Mouse (Mus musculus) hindbrain, embryonic 10.5 days (tissue): ENCODE measurements around the gene Kctd5. TPM values are rescaled to one million over a fixed set of nuclear protein-coding genes. Genes with fewer than 3 reads are reported as not detected.
A peak's percentile ranks its signal among the peaks of the same experiment; 100 is the strongest.

ENCODE experiments used
- DNase-seq: peaks from one replicate; pipeline ENCODE4 v3.0.0-alpha.2; 2017; ENCODE audit warnings: low spot score
- H3K27ac ChIP-seq: fragments of 300-500 bp; sonication (generic); 2 replicates; pipeline ENCODE4 v1.5.1; 2016; ENCODE audit warnings: mild to moderate bottlenecking, moderate library complexity
- H3K27me3 ChIP-seq: fragments of 300-500 bp; sonication (generic); 2 replicates; pipeline ENCODE4 v1.6.1; 2016; ENCODE audit warnings: mild to moderate bottlenecking; ENCODE audit not compliant: poor library complexity, insufficient read depth, severe bottlenecking
- H3K36me3 ChIP-seq: fragments of 300-500 bp; sonication (generic); 2 replicates; pipeline ENCODE4 v1.6.1; 2016; ENCODE audit warnings: mild to moderate bottlenecking, moderate library complexity
- H3K4me1 ChIP-seq: fragments of 300-500 bp; sonication (generic); replicated peaks from 2 replicates; pipeline ENCODE4 v1.6.1; 2016; ENCODE audit warnings: mild to moderate bottlenecking
- H3K4me3 ChIP-seq: fragments of 300-500 bp; sonication (generic); 2 replicates; pipeline ENCODE4 v1.5.1; 2016; ENCODE audit warnings: mild to moderate bottlenecking, moderate library complexity
- H3K9me3 ChIP-seq: fragments of 300-500 bp; sonication (generic); 2 replicates; pipeline ENCODE4 v1.6.1; 2016; ENCODE audit warnings: mild to moderate bottlenecking, moderate library complexity
- WGBS: fragments of 180-500 bp; shearing (Covaris S2); methylation state at CpG from one replicate; pipeline ENCODE4 v1.1.7; 2016; 5-methylcytosine and 5-hydroxymethylcytosine counted together
- polyA plus RNA-seq: library from polyadenylated mRNA; unstranded; fragments of >200 nt; fragmentation: Nextera tagmentation; extraction: Ambion mirVana; gene quantifications from 2 replicates; pipeline ENCODE4 v1.2.1, GENCODE M21; 2016

The Kctd5 gene
- polyA plus RNA-seq, 1 experiment from 2014 or later: 90.8 TPM

DNA sequence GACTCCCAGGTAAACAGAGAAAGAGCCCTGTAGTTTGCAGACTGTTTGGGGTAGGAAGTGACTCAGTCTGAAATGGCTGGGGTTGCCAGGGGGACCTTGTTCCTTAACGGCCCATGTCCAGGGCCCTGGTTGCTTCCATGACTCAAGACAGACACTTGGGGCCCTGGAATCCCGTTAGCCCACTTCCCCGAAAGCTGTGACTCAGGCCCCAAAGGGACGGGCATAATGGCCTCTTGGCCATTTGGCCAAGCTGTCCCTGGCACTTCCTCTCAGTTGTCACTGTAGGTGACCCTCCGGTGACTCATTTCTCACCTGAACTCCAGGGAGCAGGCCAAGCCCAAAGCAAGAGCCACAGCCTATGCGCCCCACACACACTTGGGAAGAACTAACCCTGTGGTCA, 74.9 kb downstream of the Kctd5 start:
- peak overlapping the region; percentile 8; the same call in 1 of the 2 replicates for H3K27ac ChIP-seq
- no peak for DNase-seq
- H3K4me1 ChIP-seq: peaks cover 20% of the 10 kb centered on the region
- no peaks in the 10 kb centered on the region for H3K9me3 ChIP-seq
- no peak overlapping the region for H3K4me3 ChIP-seq
- WGBS: 78% methylated on average over 6 of the region's 6 CpGs
- H3K36me3 ChIP-seq: no peaks in the 10 kb centered on the region
- no peaks in the 10 kb centered on the region for H3K27me3 ChIP-seq

DNA sequence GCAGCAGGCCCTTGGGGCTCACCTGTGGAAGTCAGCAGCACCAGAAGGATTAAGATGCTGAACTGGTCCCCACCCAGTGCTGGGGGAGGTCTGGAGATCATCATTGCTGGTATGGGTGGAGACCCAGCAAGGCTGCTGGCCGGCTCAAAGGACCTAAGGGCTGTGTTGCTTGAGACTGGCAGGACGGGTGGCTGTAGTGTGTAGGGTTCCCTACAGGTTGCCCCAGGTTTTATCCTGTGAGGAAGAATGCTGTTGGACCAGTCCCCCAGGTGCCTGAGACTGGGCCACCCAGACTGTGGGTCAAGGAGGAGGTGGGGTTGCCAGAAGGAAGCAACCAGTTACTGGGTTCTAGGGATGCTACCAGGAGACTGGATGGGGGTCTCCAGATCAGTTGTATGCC, 75.4 kb downstream of the Kctd5 start, which contains the start of gene Prss22:
Gene Prss22 (minus strand): TSS at position 200 of the 400 bp plus-strand sequence.
- no peak within 1 kb of the TSS for H3K4me3 ChIP-seq
- H3K4me1 ChIP-seq: peaks cover 25% of the 10 kb centered on the region
- peak within 1 kb of the TSS; percentile 8; the same call in 1 of the 2 replicates for H3K27ac ChIP-seq
- H3K9me3 ChIP-seq: no peaks in the 10 kb centered on the region
- 57% methylated on average over 2 of the region's 2 CpGs for WGBS
- no peaks in the 10 kb centered on the region for H3K36me3 ChIP-seq
- DNase-seq: no peak
- no peaks in the 10 kb centered on the region for H3K27me3 ChIP-seq

Other genes with a start within 250 kb of the Kctd5 start
- gene Elob, start 244.3 kb downstream of the Kctd5 start, polyA plus RNA-seq: 1,118 and 1,222 TPM in 2 replicates
- gene Prss33, start 237.4 kb downstream of the Kctd5 start, polyA plus RNA-seq: 0.24 TPM in 1 of 2 replicates, not detected in the other
- gene Prss32, start 229.6 kb downstream of the Kctd5 start, polyA plus RNA-seq: not detected in 2 replicates
- gene Prss41, start 229.3 kb downstream of the Kctd5 start, polyA plus RNA-seq: 1.6 and 1.9 TPM in 2 replicates
- gene Prss21, start 205.4 kb downstream of the Kctd5 start, polyA plus RNA-seq: not detected in 2 replicates
- gene Dcpp1, start 192.6 kb downstream of the Kctd5 start, polyA plus RNA-seq: not detected in 2 replicates
- gene Dcpp2, start 192.6 kb downstream of the Kctd5 start, polyA plus RNA-seq: not detected in 2 replicates
- not detected in 2 replicates for gene Dcpp3, start 156.0 kb downstream of the Kctd5 start, polyA plus RNA-seq
- not detected in 2 replicates for gene Sbp, start 131.8 kb downstream of the Kctd5 start, polyA plus RNA-seq
- gene Sbpl, start 118.2 kb downstream of the Kctd5 start, polyA plus RNA-seq: not detected in 2 replicates
- not detected in 2 replicates for gene Prss30, start 92.9 kb downstream of the Kctd5 start, polyA plus RNA-seq
- gene Prss22, start 75.4 kb downstream of the Kctd5 start, polyA plus RNA-seq: 0.72 and 0.83 TPM in 2 replicates
- gene Prss27, start 35.3 kb downstream of the Kctd5 start, polyA plus RNA-seq: 0.24 TPM in 1 of 2 replicates, not detected in the other
- 30.4 and 32.9 TPM in 2 replicates for gene Pdpk1, start 77.4 kb upstream of the Kctd5 start, polyA plus RNA-seq
- gene Amdhd2, start 90.3 kb upstream of the Kctd5 start, polyA plus RNA-seq: 42.9 and 50.0 TPM in 2 replicates
- 488 and 579 TPM in 2 replicates for gene Atp6v0c, start 96.2 kb upstream of the Kctd5 start, polyA plus RNA-seq
- 6.0 and 6.4 TPM in 2 replicates for gene Tbc1d24, start 132.1 kb upstream of the Kctd5 start, polyA plus RNA-seq
- gene Ntn3, start 136.0 kb upstream of the Kctd5 start, polyA plus RNA-seq: 4.8 and 7.3 TPM in 2 replicates
- gene Tedc2, start 147.4 kb upstream of the Kctd5 start, polyA plus RNA-seq: 19.3 and 22.4 TPM in 2 replicates
- 97.9 and 115 TPM in 2 replicates for gene Ccnf, start 178.0 kb upstream of the Kctd5 start, polyA plus RNA-seq